Mouse (Mus musculus): Measurements from ENCODE around the gene Gm49337. TPM values are rescaled to one million over a fixed set of nuclear protein-coding genes. Genes with fewer than 3 reads are reported as not detected.

The Gm49337 gene
- total RNA-seq (2021), result under 1 TPM in 1 of 2 experiments, not detected in 1; 0.39 TPM

DNA sequence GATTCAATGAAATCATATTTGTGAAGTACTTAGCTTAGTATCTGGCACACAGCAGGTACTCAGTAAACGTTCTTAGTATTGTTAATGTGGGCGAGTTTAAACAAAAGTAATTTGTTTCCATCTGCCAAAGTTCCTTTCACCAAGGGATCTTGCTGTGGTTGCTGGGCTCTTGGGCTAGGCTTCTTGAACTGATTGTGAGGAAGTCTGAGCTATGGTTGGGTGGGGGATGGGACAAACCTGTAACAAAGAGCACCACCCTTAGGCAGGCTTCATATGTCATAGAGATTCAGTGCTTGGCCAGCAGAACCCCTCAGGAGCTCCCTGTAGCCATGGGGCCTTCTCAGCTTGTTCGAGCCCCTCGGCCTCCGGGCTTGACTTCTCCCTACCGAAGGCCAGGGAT is at the start of gene Gm49337, which contains the start of gene 1700042G07Rik:
Gm49337 (plus strand) TSS at position 313 of the 400 bp plus-strand sequence.
1700042G07Rik (plus strand) TSS at position 301 of the 400 bp plus-strand sequence.
- DNase-seq (ENCODE audit: low spot score), result no peak
- intact Hi-C loops (cut with DNase I), result loop anchor here (5.0 kb wide), 1 partner anchor 274 kb away; no protein-coding TSS in a partner anchor

DNA sequence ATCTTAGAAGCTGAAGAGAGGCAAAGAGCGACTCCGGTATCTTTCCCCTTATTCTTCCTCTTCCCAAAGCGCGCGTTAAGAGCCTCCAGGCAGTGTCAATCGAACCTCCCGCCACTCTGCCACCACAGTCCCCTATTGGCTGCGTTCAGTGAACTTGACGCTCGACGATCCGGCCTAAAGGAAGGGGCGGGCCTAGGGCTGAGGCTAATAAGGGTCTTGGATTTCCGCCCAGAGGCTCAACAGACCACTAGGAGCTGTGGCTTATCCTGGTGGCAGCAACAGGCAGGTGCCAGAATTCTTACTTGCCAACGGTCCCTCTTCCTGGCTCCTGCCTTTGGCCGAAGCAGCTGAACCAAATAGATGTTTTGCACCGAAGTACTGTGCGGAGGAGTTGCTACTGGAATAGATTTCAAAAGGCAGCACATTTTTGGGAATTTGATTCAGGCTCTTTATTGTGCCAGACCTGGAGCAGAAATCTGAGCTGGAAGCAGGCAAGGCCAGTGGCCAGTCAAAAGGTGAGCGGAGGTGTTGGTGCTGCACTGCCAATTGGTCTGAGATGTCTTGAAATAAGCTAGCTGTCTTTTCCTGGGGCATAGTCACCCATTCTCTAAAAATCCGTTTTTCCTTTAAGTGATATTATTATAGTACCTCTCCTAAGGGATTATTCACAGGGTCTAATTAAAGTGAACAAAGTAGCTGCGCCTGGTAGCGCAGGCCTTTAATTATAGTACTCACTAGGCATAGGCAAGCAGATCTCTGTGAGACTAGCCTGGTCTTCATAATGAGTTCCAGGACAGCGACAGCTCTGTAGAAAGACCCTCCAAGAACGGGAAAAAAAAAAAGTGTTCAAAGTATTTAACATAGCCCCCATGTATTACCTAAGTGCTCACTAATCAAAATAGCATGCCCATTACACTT is 49.3 kb upstream of the Gm49337 start, which contains the start of the genes Rad54l and Pomgnt1:
Rad54l (minus strand) TSS at position 89 of the 918 bp plus-strand sequence.
Pomgnt1 (plus strand) TSS at position 239 of the 918 bp plus-strand sequence.
- peak; percentile 62 for DNase-seq (ENCODE audit: low spot score)
- intact Hi-C loops (cut with DNase I), result no loop called here

DNA sequence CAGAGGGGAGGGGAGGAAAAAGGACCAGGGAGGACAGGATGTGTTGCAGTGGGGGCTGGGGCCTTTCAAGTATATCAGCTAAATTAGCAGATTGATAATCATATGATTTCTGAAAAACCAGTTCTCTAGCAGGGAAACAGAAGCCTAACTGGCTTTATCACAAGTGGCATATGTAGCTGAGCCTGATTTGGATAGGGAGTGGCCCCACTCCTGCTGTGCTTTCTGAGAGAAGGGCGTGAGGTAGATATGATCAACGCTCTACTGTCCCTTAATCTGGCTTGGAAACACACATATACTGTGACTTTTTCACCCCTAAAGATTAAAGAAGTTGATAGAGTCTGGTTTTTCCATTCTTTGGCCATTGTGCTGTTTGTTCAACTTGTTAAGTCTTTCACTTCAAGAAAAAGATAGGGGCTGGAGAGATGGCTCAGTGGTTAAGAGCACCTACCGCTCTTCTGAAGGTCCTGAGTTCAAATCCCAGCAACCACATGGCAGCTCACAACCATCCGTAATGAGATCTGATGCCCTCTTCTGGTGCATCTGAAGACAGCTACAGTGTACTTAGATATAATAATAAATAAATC is 47.3 kb upstream of the Gm49337 start:
- no peak for DNase-seq (ENCODE audit: low spot score)
- intact Hi-C loops (cut with DNase I), result no loop called here

DNA sequence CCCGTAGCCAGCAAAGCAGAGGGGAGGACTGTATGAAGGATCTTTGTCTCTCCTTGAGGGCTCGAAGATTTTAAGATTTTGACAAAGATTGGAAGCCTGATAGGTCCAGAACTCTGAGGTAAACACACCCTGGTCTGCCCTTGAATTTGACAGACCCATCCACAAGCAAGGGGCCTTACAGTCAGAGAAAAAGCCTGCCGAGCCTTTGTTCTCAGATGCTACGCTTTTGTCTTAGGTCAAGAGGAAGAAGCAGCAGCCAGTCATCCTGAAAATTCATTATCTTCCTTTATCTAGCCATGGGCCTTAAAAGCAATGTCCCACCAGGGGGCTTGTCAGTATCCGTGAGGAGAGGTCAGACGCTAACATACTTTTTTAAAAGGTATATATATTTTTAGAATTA is 45.2 kb upstream of the Gm49337 start:
- intact Hi-C loops (cut with DNase I), result no loop called here
- no peak for DNase-seq (ENCODE audit: low spot score)

DNA sequence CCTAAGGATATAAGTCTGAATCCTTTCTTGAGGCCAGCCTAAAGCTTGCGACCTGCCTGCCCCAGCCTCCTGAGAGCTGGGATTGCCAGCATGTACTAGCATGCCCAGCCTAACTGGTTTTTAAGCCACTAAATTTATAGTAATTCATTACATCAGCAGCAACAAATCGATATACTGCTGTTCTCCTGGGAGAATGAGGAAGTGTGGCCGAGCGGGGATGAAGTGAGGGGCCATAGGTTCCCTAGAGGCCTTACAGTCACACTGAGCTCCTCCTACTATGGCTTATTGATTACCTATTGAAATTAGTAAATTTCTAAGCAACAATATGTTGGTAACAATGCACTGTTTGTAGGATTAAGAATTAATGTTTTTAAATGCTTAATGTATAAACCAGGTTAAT is 40.1 kb upstream of the Gm49337 start:
- intact Hi-C loops (cut with DNase I), result no loop called here
- no peak for DNase-seq (ENCODE audit: low spot score)

DNA sequence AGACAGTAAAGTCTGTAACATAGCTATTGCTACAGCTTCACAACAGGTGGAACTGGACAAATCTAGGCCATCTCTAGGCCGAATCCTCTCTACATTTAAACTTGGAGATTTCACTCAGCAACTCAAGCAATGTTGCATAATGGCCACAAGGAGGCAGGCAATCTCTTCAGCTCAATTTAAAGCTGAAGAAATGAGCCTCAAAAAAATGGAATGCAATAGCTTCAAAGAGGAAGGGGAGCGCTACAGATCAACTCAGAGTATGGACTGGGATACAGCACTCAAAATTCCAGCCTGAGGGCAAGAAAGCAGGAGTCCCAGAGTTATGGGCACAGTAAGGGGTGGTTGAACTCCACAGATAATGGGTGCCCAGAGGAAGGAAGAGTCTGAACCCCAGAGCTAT is 38.2 kb upstream of the Gm49337 start:
- DNase-seq (ENCODE audit: low spot score), result no peak
- intact Hi-C loops (cut with DNase I), result loop anchor here (1.0 kb wide), 1 partner anchor 33 kb away; no protein-coding TSS in a partner anchor

DNA sequence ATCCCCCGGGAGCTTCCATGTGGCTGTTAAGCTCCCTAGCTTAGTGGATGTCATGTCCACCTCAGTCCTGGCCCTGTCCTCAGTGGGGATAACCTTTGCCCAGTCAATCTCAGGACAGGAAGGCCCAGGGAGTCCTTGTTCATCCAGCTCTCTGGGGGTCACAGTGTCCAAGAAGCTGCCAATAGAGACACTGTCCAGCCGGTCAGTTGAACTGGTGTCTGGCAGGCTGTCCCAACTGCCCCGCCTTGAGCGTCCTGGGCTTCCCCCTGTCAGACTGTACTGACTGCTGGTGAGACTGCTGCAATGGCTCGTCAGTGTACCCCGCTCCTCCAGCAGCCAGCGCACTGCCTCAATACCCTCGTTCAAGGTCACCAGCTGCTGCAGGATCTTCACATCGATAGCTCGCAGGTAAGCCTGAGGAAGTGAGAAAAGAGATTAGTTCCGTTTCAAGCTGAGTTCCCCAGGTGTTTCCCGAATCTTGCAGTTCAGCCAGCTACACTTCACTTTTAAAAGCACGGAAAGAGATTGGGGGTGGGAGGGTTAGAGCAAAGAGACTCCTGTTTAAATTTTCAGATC is 35.7 kb upstream of the Gm49337 start:
- intact Hi-C loops (cut with DNase I), result no loop called here
- DNase-seq (ENCODE audit: low spot score), result no peak

DNA sequence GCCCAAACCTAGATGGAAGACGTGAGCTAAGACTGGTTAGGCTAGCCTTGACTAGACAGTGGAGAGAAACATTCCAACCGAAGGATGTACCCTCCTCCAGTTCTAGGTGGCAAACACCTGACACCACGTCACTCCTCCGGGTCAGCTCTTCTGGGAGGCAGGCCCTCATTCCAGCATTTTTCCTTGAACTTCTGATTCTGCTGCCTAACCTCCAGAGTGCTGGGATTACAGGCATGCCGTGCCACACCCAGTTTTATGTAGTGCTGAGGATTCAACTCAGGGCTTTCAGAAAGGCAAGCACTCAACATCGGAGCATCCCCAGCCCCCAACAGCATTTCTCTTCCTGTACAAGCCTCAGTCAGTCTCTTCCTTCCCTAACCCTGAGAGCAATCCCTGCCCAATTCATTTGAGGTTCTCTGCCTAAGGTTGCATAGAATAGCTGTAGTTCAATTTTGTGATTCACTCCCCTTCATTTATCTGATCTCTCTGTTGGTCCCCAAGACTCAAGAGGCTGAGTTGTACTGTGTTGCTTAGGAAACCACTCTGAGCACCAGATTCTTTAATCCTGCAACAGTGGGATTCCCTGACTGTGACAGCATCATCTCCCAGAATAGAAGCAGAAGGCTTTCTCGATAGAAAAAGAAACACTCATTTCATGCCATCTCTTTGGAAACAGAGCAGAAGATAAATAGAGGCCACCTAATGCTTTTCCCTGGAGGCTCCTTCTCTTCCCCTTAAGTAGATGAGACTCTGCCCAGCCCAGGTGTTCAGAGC is 32.2 kb upstream of the Gm49337 start:
- DNase-seq (ENCODE audit: low spot score), result no peak
- intact Hi-C loops (cut with DNase I), result no loop called here

DNA sequence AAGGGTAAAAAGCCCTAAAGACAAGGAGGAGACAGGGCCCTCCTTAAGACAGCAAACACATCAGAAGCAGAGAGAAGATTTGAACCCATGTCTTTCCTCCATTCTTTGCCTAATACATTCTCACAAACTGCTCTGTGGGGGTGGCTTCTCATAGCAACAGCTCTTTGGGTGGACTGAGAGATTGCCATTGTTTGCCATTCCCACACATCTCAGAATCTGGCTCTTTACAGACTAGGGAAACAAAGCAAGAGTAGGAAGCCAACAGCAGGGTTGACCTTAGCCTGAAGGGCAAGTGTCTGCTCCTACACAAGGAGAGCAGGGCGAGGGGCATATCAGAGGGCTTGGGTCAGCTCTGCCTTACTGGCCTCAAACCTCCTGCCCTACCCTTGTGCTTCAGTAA is 31.4 kb upstream of the Gm49337 start:
- DNase-seq (ENCODE audit: low spot score), result no peak
- intact Hi-C loops (cut with DNase I), result no loop called here

DNA sequence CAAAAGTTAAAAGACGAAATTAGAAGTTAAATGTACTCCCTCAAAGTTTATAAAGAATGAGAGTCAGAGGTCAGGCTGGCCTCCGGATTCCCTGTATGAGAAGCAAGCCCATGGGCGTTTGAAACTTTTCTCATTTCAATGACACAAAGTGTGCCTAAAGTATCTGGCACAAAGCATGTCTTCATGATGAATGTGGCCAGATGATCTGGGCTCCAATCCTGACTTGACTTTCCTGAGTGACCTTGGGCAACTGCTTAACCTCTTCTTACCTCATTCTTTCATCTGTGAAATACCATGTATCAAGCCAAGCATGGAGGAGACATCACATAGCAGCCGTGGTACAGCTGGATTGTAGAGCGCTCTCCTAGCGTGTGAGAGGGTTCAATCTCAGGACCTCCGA is 30.9 kb upstream of the Gm49337 start:
- intact Hi-C loops (cut with DNase I), result no loop called here
- no peak for DNase-seq (ENCODE audit: low spot score)

DNA sequence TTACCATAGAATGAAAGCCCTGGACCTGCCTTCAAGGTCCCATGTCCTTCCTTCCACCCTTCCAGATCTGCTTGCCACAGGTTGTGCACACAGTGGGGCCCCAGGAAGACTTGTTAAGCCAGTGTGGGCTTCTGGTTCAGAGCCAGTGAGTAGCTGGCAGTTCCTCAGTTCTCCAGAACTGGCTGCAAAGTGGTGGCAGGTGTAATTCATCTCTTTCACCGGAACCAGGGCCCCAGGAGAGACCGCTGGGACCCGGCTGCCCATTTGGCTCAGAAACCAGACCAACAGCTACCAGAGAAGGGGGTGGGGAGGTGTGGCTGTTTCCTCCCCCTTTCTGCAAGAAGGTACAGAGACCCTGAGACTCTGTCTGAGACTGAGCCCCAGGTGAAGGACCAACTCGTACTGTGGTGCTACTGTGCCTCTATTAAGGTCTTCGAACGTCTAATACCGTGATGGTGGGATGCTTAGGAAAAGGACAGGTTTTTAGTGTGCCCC is 29.8 kb upstream of the Gm49337 start:
- intact Hi-C loops (cut with DNase I), result no loop called here
- no peak for DNase-seq (ENCODE audit: low spot score)

DNA sequence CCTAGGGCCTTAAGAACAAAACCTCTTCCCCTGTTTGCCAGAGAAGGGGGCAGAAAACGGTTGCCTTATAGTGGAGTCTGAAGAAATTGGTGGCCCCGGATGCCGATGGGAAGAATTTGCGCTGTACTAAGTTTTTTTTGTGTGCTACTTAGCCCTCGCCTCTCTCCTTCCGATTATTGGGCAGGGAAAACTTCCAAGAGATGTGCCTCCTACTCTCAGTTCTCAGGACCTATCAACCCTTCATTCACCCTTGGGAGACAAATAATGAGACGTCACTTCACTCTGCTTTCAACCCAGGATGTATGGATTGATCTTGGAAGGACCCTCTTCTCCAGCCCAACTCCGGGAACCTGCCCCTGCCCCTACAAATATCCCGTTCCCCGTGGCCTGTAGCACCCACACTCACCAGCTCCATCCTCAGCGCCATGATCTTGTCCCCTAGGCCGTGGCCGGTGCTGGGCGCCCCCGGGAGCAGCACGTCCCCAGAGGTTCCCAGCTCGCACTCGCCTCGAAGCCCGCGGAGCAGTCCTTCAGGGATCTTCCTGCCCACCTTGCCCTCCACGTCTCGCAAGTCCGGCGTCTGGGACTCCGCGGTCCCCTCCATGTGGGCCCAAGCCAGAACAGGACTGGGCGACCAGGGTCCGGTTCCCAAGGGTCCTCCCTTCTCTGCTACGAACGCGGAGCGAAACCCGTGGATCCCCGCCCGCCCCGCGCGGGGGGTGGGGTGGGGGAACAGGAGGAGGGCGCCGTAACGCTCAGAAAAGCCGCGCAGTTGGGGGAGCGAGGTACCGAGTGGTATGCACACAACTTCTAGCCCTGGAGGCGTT is 29.1 kb upstream of the Gm49337 start:
- intact Hi-C loops (cut with DNase I), result no loop called here
- peak; percentile 48 for DNase-seq (ENCODE audit: low spot score)

DNA sequence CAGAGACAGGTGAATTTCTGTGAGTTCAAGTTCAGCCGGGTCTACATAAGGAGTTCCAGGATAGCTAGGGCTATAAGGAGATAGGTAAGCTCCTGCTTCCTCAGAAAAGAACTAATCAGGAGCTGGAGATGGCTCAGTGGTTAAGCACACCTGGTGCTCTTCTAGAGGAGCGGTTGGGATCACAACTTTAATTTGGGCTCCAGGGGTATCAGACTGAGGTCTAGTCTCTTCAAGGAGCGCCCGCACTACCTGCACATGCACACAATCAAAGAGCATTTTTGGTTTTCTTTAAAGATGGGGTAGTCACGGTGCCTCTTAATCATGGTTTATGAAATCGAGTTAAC is 23.4 kb upstream of the Gm49337 start:
- DNase-seq (ENCODE audit: low spot score), result no peak
- intact Hi-C loops (cut with DNase I), result loop anchor here (2.0 kb wide), 1 partner anchor 75 kb away; the partner anchor contains the start of genes Lrrc41 and Uqcrh

DNA sequence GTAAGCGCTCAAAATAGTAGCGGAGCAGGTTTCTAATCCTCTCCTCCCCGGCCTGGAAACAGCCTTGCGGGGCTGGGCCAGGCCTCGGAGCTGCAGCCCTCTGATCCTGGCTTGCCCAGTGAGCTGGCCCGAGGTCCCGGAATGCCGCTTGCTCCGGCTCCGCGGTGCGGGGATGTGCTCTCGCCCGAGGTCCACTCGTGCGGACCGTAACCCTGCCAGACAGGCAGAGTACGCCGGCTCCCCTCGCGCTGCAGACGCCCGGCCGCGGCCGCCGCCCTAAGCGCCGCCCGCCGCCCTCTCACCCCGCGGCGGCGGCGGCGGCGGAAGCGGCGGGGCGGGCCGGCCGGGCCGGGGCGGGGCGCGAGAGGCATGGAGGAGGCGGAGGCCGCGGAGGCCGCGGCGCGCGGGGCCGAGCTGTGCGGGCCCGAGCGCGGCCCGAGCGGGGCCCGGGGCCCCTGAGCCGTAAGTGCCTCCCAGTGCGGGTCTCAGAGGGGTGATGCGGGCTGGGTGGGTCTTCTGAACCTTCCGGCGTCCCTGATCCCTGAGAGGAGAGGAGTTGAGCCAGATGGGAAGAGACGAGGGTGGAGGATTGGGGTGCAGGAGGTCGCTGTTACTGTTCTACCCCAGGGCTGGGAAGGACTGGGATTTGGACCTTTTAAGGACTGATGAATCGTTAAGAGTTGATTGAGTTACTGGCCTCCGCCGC is 22.9 kb upstream of the Gm49337 start:
- DNase-seq (ENCODE audit: low spot score), result peak; percentile 25
- intact Hi-C loops (cut with DNase I), result no loop called here

DNA sequence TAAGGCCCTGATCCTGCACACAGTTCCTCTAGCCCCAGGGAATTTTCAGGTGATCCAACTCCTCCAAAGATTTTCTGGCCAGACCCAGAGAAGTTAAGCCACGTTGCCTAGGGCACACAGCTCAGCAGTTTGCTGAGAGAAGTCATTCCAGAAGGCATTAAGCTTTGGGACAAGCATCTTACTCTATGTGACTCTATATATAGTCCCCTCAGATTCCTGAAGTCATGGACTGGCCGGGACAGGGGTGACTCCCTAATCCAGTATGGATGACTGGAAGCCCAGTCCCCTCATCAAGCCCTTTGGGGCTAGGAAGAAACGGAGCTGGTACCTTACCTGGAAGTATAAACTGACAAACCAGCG is 22.3 kb upstream of the Gm49337 start:
- no peak for DNase-seq (ENCODE audit: low spot score)
- intact Hi-C loops (cut with DNase I), result no loop called here

DNA sequence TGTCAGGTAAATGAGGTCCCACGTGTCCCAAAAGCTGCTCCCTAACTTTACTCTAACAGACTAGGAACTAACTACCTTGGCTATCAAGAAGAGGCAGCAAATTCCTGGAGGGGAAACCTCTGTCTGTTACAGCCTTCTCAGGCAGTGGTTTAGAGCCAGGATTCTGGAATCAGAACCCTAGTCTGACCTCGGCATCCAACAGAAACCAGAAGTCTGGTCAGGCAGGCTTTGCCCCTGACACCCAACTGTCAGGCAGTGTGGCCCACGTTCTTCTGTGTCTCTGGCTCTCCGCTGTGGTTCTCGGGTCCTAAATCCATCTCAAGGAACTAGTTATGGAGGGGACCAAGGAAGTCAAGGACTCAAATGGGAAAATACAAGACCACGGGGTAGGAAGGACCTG is 21.9 kb upstream of the Gm49337 start, which contains the start of gene Lurap1:
Lurap1 (minus strand) TSS at position 101 of the 400 bp plus-strand sequence.
- intact Hi-C loops (cut with DNase I), result no loop called here
- no peak for DNase-seq (ENCODE audit: low spot score)

DNA sequence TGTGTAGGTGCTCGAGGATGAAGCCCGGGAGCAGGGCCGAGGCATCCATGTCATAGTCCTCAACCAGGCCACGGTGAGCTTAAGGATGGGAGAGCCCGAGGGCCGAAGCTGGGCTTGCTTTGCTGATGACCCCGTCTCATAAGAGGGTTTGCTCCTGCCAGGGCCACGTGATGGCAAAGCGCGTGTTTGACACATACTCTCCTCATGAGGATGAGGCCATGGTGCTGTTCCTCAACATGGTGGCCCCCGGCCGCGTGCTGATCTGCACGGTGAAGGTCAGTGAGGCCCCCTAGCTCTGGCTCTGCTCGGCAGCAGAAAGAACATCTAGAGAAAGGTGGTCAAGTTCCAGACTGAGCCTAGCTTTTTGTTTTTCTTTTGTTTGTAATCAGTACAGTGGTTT is 20.5 kb upstream of the Gm49337 start:
- no peak for DNase-seq (ENCODE audit: low spot score)
- intact Hi-C loops (cut with DNase I), result no loop called here

DNA sequence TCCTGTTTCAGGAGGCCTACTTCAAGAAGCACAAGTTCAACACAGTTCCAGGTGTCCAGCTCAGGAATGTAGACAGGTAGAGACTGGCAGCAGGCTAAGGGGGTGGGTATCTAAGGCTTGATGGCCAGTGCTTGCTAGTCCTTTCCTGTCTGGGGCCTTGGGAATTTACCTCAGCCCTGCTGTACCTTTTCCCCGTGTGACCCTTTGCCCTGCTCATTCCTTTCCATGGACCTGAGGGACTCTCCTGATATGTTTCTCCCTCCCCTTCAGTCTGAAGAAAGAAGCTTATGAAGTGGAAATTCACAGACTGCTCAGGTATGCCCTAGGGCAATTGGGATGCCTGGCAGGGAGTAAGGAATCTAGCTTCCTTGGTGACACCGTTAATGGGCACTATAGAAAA is 15.3 kb upstream of the Gm49337 start:
- DNase-seq (ENCODE audit: low spot score), result no peak
- intact Hi-C loops (cut with DNase I), result no loop called here

Data from heart, postnatal 25 days (tissue).